Mouse (Mus musculus) liver, adult 2 months (tissue): ENCODE results near the gene Dhrs3. TPM values are rescaled to one million over a fixed set of nuclear protein-coding genes. Genes with fewer than 3 reads are reported as not detected.

Source experiments
- DNase-seq: peaks from one replicate; pipeline ENCODE4 v3.0.0-alpha.2; 2011; ENCODE audit warnings: low read depth, low spot score; ENCODE audit errors: extremely low read depth
- H3K27ac ChIP-seq: fragments of 200-500 bp; replicated peaks from 2 replicates; pipeline ENCODE4 v1.5.1; 2012; ENCODE audit warnings: low read depth, mild to moderate bottlenecking, control low read depth, inconsistent platforms, low read length; ENCODE audit not compliant: insufficient read depth
- H3K27me3 ChIP-seq: fragments of 200-500 bp; 2 replicates; pipeline ENCODE4 v1.6.1; 2012; ENCODE audit warnings: mild to moderate bottlenecking, moderate library complexity, low read length, inconsistent platforms; ENCODE audit not compliant: control insufficient read depth, insufficient read depth
- H3K36me3 ChIP-seq: fragments of 200-500 bp; 2 replicates; pipeline ENCODE4 v1.6.1; 2012; ENCODE audit warnings: low read length, inconsistent platforms; ENCODE audit not compliant: control insufficient read depth, insufficient read depth
- H3K4me1 ChIP-seq: fragments of 200-500 bp; 2 replicates; pipeline ENCODE4 v1.6.1; 2011; ENCODE audit warnings: low read length; ENCODE audit not compliant: control insufficient read depth, insufficient read depth
- H3K4me3 ChIP-seq: fragments of 200-500 bp; 2 replicates; pipeline ENCODE4 v1.5.1; 2011; ENCODE audit warnings: low read depth, mild to moderate bottlenecking, control low read depth, low read length, moderate library complexity; ENCODE audit not compliant: insufficient read depth
- H3K79me2 ChIP-seq: fragments of 200-500 bp; 2 replicates; pipeline ENCODE4 v1.6.1; 2012; ENCODE audit warnings: inconsistent platforms, mild to moderate bottlenecking, low read length, moderate library complexity; ENCODE audit not compliant: control insufficient read depth, insufficient read depth
- H3K9ac ChIP-seq: fragments of 200-500 bp; 2 replicates; pipeline ENCODE4 v1.6.1; 2012; ENCODE audit warnings: low read depth, mild to moderate bottlenecking, control low read depth, inconsistent platforms, low read length
- CTCF ChIP-seq: fragments of 200-500 bp; IDR thresholded peaks from 2 replicates; pipeline ENCODE4 v1.5.1; 2011; ENCODE audit warnings: low read depth, low read length, control low read depth
- POLR2A ChIP-seq: fragments of 200-500 bp; IDR thresholded peaks from 2 replicates; pipeline ENCODE4 v1.6.1; 2011; ENCODE audit warnings: low read length, control low read depth; ENCODE audit not compliant: insufficient read depth; ENCODE audit errors: extremely low read depth
- WGBS: fragments of 180-500 bp; shearing (Covaris S2); methylation state at CpG from one replicate; pipeline ENCODE4 v1.1.7; 2018; 5-methylcytosine and 5-hydroxymethylcytosine counted together
- polyA plus RNA-seq: library from polyadenylated mRNA; depleted of rRNA; stranded (reverse); fragments of >200 nt; gene quantifications from 2 replicates; pipeline ENCODE4 v1.2.3, GENCODE M21; 2012
- total RNA-seq: library from RNA; depleted of rRNA; stranded (reverse); fragments of >200 nt; gene quantifications from 2 replicates; pipeline ENCODE4 v1.2.3, GENCODE M21; 2014

The Dhrs3 gene
- total and polyA plus RNA-seq, 2 experiments = 85.5 to 225 TPM

GRCm38 (mm10) chr4:144916520-144916919 lies 23.9 kb downstream of the Dhrs3 start:
- Histone ChIP-seq H3K27ac (no peak overlapping the region), H3K4me3 (no peak overlapping the region), H3K9ac (no peak overlapping the region), H3K27me3 (no peaks in the 10 kb centered on the region), H3K36me3 (peaks cover 46% of the 10 kb centered on the region), H3K4me1 (peaks cover 34% of the 10 kb centered on the region), H3K79me2 (peaks cover 46% of the 10 kb centered on the region)
- TF ChIP-seq CTCF = no peak
- no peak for TF ChIP-seq POLR2A
- 69% methylated on average over 6 of the region's 6 CpGs for WGBS
- DNase-seq = no peak

DNA sequence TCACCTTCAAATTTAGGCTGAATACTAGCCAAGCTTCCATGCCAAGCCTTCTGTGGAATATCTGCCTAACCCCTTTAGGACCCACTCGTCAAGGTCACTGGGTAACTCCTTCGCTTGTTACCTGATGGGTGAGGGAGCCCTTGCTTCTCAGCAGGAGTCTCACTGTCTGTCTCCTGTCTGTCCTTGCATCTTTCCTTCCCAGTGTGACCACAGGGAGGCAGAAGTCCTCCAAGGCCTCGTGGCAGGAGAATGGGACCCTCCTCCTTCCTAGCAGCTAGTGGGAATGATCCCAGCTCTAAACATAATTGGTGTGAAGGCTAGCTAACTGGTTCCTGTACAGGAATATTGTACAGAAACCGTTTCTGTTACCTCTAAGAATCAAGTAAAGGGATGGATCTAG lies 24.5 kb downstream of the Dhrs3 start:
- WGBS = 86% methylated on average over 4 of the region's 4 CpGs

DNA sequence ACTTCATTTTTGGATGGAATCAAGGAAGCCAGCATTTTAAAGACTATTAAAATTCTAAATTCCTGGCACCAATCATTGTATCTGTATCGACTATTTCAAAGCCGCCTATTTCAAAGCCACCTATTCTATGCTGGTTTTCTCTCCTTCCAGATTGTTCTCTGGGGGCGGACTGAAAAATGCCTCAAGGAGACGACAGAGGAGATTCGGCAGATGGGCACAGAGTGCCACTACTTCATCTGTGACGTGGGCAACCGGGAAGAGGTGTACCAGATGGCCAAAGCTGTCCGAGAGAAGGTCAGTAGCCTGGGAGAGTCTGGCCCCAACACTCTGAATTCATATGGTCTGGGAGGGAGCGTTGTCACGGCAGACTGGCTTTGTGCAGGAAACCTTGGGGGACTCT lies 25.9 kb downstream of the Dhrs3 start:
- Histone ChIP-seq H3K36me3 (peaks cover 60% of the 10 kb centered on the region), H3K27ac (no peak overlapping the region)
- 94% methylated on average over 10 of the region's 10 CpGs for WGBS

More for the DNA sequence above, 24.5 kb downstream of the Dhrs3 start:
- Histone ChIP-seq H3K4me1 (peaks cover 28% of the 10 kb centered on the region), H3K4me3 (no peak overlapping the region), H3K27ac (0 out of 2 replicates have a peak overlapping the region, but pooled peaks have one; percentile 17), H3K9ac (no peak overlapping the region), H3K79me2 (peaks cover 42% of the 10 kb centered on the region), H3K27me3 (no peaks in the 10 kb centered on the region), H3K36me3 (peaks cover 49% of the 10 kb centered on the region)
- DNase-seq = no peak
- TF ChIP-seq POLR2A = no peak
- TF ChIP-seq CTCF = peak; percentile 38; the same call in 1 of the 2 replicates

DNA sequence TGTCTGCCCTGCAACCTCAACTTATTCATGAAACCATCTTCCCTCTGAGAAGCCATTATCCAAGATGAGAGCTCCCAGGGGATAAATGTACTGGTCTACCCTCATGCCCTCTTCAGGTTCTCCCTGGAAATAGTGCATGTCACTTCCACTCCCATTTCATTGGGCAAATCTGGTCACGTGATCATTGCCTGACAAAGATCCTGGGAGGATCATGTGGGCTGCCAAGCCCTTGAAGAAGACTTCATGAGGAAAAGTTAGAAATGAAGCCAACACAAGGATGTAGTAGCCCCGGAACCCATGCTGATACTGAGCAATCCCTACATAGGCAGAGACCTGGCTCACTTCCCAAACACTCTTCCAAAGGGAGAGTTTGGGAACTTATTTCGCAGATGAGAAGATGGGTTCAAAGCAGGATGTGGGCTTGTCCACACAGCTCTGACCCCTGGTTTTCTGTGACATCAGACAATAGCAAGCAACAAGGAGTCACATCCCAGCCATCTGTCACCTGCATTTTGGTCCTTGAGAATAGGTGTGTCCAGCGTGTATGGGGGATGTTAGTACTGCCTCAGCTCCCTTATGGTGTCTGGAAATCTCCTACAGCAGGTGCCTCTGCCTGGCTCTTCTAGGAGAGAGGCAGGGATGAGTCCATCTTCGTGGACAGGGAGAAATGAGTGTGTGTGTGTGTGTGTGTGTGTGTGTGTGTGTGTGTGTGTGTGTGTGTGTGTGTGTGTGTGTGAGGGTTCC lies 36.2 kb downstream of the Dhrs3 start:
- Histone ChIP-seq H3K4me1 (peaks cover 25% of the 10 kb centered on the region), H3K4me3 (no peak overlapping the region), H3K79me2 (no peaks in the 10 kb centered on the region), H3K36me3 (peaks cover 31% of the 10 kb centered on the region), H3K27ac (peak overlapping the region; percentile 40; the same call in 1 of the 2 replicates), H3K27me3 (no peaks in the 10 kb centered on the region), H3K9ac (no peak overlapping the region)
- TF ChIP-seq CTCF (no peak), POLR2A (no peak)
- peak; percentile 53 for DNase-seq
- 47% methylated on average over 5 of the region's 5 CpGs for WGBS

More for the DNA sequence above, 25.9 kb downstream of the Dhrs3 start:
- H3K27me3 ChIP-seq = no peaks in the 10 kb centered on the region
- H3K9ac ChIP-seq = no peak overlapping the region
- no peak for DNase-seq
- peaks cover 38% of the 10 kb centered on the region for H3K79me2 ChIP-seq
- H3K4me1 ChIP-seq = peaks cover 23% of the 10 kb centered on the region
- no peak overlapping the region for H3K4me3 ChIP-seq
- no peak for TF ChIP-seq POLR2A
- no peak for TF ChIP-seq CTCF

GRCm38 (mm10) chr4:144929811-144930221 lies 37.2 kb downstream of the Dhrs3 start:
- Histone ChIP-seq H3K4me3 (no peak overlapping the region), H3K9ac (0 out of 2 replicates have a peak overlapping the region, but pooled peaks have one; percentile 1), H3K27ac (peak overlapping the region; percentile 70), H3K79me2 (no peaks in the 10 kb centered on the region), H3K4me1 (peaks cover 25% of the 10 kb centered on the region), H3K27me3 (no peaks in the 10 kb centered on the region), H3K36me3 (peaks cover 28% of the 10 kb centered on the region)
- DNase-seq = peak; percentile 71
- WGBS = 52% methylated on average over 1 of the region's 1 CpGs
- no peak for TF ChIP-seq POLR2A
- TF ChIP-seq CTCF = no peak

GRCm38 (mm10) chr4:144930366-144930765 lies 37.7 kb downstream of the Dhrs3 start:
- H3K9ac ChIP-seq = peak overlapping the region; percentile 26; the same call in 1 of the 2 replicates
- H3K79me2 ChIP-seq = no peaks in the 10 kb centered on the region
- WGBS = 8% methylated on average over 10 of the region's 10 CpGs
- TF ChIP-seq CTCF = no peak
- 0 out of 2 replicates have a peak, but pooled peaks have one; percentile 9 for TF ChIP-seq POLR2A
- H3K36me3 ChIP-seq = peaks cover 25% of the 10 kb centered on the region
- H3K27ac ChIP-seq = peak overlapping the region; percentile 70
- DNase-seq = peak; percentile 90
- no peak overlapping the region for H3K4me3 ChIP-seq
- no peaks in the 10 kb centered on the region for H3K27me3 ChIP-seq
- peaks cover 25% of the 10 kb centered on the region for H3K4me1 ChIP-seq
